Mouse (Mus musculus) layer of hippocampus, postnatal 25 days (tissue): ENCODE data around the gene Nkiras2. TPM values are rescaled to one million over a fixed set of nuclear protein-coding genes. Genes with fewer than 3 reads are reported as not detected.
"Not testable (repeated sequence)": the region's sequence is repeated elsewhere in the genome, so short reads cannot be mapped to it uniquely, and the experiment has no call there.

Experiments
- DNase-seq, 2 experiments: peaks; one replicate each; pipeline ENCODE4 v3.0.0; 2022; ENCODE audit warnings: mixed read lengths in 2 of 2, low spot score in 1 of 2; ENCODE audit errors: extremely low spot score in 1 of 2
- total RNA-seq, 2 experiments: library from RNA; stranded (reverse); gene quantifications; 2 replicates each; pipeline ENCODE4 v1.2.3; 2021

The Nkiras2 gene
- total RNA-seq, 2 experiments from 2014 or later, result 15.1 to 16.5 TPM

GRCm38 (mm10) chr11:100595533-100595932, 23.5 kb upstream of the Nkiras2 start:
- no peak for DNase-seq

GRCm38 (mm10) chr11:100598074-100598473, 21.0 kb upstream of the Nkiras2 start:
- DNase-seq, result no peak

GRCm38 (mm10) chr11:100601372-100601771, 17.7 kb upstream of the Nkiras2 start:
- no peak for DNase-seq

GRCm38 (mm10) chr11:100603155-100603554, 15.9 kb upstream of the Nkiras2 start:
- no peak for DNase-seq

GRCm38 (mm10) chr11:100603813-100604212, 15.2 kb upstream of the Nkiras2 start:
- no peak for DNase-seq

GRCm38 (mm10) chr11:100604321-100605005, 14.6 kb upstream of the Nkiras2 start:
- no peak for DNase-seq

- no peak for DNase-seq
Observed at GRCm38 (mm10) chr11:100605451-100605850, 13.6 kb upstream of the Nkiras2 start.

GRCm38 (mm10) chr11:100607121-100607520, 11.9 kb upstream of the Nkiras2 start:
- no peak for DNase-seq

GRCm38 (mm10) chr11:100608796-100609195, 10.2 kb upstream of the Nkiras2 start:
- no peak for DNase-seq

GRCm38 (mm10) chr11:100609355-100609996, 9.6 kb upstream of the Nkiras2 start:
- DNase-seq, result no peak

- DNase-seq, result no peak
Observed at GRCm38 (mm10) chr11:100609997-100610680, 8.9 kb upstream of the Nkiras2 start.

GRCm38 (mm10) chr11:100611627-100612026, 7.4 kb upstream of the Nkiras2 start:
- no peak for DNase-seq

- no peak for DNase-seq
Observed at GRCm38 (mm10) chr11:100613241-100613640, 5.8 kb upstream of the Nkiras2 start.

GRCm38 (mm10) chr11:100616332-100616731, 2.7 kb upstream of the Nkiras2 start:
- DNase-seq, result no peak

GRCm38 (mm10) chr11:100616836-100617235, 2.2 kb upstream of the Nkiras2 start:
- not testable (repeated sequence) for DNase-seq

- DNase-seq, result no peak
Observed at GRCm38 (mm10) chr11:100617480-100617879, 1.6 kb upstream of the Nkiras2 start.

GRCm38 (mm10) chr11:100619485-100619975, 486 bp downstream of the Nkiras2 start:
- peak; percentile 89 to 97 for DNase-seq

GRCm38 (mm10) chr11:100619982-100620381, 938 bp downstream of the Nkiras2 start, which contains the start of gene Dnajc7:
TSS of gene Dnajc7 (minus strand) at chr11:100620168.
- no peak for DNase-seq

GRCm38 (mm10) chr11:100622714-100623113, 3.7 kb downstream of the Nkiras2 start:
- peak; percentile 94 to 96 for DNase-seq

GRCm38 (mm10) chr11:100623867-100624266, 4.8 kb downstream of the Nkiras2 start:
- no peak for DNase-seq
